Mouse (Mus musculus) thymus, adult 18-20 months (tissue): Measurements from ENCODE around the gene Arl4a.

Experiments used
- DNase-seq, 2 experiments: peaks; one replicate each; pipeline ENCODE4 v3.0.0; 2022; ENCODE audit warnings: mixed read lengths in 2 of 2

Arl4a gene

DNA sequence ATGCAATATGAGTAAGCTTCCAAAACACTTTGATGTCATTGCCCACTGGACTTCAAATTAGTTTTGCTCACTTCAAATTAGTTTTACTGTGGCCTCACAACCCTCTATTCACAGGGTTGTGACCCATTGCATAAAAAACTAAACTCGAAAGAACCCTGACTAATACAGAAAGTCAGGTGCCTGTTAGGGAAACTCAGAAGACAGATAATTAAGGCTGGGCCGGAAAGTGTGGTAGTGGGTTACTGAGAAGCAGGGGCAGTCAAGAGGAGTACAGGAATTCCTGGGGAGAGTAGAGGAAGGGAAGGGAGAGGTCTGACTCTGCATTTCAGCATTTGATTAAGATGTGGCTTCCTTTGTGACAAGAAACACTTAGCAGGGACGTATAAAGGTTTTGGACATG is 29.4 kb downstream of the Arl4a start:
- no peak for DNase-seq

DNA sequence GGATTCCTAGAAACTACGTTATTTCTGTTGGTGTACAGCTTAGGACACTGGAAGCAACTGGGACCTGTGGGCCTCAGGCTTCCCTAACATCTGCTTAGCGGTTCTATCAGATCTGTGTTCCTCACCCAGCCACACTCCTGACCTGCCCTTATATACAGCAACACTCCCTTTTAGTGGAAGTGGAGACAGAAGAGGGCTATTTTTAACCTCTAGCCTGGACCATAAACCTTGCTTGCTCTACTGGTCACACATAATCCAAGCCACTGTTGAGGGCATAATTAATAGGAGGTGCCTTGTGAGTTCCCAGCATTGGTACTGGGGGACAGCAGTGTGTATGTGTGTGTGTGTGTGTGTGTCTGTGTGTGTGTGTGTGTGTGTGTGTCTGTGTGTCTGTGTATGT is 33.1 kb downstream of the Arl4a start:
- DNase-seq = no peak

DNA sequence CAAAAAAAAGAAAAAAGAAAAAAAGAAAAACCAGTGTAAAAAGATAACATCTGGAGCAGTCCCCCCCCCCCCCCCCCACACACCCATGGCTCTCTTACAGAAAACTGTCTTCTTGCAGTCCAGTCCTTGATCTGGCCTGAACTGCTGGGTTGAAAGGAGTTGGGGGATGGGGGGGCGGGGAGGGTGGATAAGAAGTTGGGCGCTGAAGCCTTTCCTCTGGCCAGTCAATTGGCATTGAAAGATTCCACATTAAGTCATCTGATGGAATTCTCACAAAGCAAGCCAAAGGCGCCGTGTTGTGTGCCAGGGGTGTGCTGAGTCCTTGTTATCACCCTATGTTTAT is 39.0 kb downstream of the Arl4a start:
- no peak for DNase-seq

DNA sequence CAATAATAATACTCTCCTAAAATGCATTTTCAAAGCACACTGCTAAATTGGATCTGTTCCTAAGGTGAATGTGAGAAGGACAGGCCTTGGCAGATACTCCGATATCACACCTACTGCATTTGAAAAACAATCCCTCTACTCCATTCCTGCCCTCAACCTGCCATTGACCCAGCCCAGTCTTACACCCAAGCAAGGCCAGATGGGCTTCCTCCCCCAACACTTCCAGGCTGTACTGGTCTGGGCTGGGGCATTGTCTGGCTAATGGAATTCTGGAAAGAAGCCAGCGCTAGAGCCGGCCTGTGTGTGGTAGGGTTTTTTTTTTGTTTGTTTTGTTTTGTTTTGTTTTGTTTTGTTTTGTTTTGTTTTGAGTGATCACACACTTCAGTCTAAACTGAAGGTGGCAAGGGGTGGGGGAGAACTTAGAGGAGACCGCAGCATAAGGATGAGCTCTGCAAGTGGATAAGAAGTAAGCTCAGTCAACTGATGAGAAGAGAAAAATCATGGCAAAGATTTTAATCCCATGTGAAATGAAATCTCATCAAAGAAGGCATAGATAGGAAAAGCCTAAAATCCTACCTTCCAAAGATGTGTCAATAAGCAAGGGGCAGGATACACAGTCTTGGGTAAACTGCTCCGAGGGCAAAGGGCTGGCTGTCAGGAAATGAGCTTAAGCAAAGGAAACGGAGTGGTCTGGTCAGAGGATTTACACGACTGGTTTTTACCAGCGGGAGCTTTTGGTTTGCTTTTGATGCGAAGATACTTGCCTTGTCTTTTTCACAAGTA is 39.6 kb downstream of the Arl4a start:
- DNase-seq = no peak

DNA sequence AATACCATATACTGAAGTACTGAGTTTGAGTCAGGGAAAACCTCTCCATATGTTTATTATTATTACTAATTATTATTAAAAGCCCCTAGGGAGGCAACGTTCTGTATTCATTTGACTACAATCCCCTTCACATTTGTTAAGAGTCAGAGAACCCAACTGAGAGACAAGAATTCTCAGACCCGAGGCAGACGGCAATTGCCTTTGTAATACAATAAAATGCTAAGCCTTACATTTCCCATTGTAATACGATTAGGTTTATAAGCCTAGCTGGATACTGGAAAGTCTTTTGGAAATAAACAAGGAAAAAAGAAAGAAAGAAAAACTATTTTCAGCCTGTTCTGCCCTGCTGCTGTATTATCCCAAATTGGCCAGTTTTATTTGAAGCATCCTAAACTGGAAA is 40.2 kb downstream of the Arl4a start:
- no peak for DNase-seq

DNA sequence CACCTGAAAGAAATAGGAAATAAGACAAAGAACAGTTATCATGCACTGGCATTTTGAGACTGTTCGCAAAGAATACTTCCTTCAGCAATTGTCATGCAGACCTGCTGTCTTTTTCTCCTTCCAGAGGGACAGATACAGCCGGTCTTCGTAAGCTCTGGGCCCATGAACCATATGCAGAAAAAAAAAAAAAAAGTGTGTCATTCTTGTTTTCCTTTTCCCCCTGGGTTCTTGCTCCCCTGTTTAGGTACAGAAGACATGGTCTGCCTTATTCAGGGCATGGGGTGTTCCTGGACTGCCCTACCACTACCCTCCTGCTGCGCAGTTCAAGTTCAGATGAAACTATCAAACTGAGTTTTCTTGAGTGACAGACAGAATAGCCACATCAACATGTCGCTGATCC is 41.8 kb downstream of the Arl4a start:
- DNase-seq = no peak

DNA sequence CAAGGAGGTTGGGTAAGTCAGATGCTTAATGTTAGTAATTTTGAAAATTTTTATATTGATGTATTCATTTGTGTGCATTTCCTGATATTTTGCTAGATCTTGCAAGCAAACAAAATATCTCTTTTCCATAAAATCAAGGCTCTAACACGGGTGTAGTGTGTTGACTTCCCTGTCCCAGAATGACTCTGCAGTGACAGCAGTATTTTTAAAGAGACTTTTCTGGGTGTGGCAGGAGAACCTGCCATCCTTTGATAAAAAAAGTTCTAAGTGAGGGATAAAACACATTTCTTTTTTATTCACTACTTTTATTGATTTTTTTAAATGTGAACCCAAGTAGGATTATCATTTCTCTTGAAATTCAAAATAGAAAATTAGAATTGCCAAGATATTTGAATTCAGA is 42.2 kb downstream of the Arl4a start:
- no peak for DNase-seq

DNA sequence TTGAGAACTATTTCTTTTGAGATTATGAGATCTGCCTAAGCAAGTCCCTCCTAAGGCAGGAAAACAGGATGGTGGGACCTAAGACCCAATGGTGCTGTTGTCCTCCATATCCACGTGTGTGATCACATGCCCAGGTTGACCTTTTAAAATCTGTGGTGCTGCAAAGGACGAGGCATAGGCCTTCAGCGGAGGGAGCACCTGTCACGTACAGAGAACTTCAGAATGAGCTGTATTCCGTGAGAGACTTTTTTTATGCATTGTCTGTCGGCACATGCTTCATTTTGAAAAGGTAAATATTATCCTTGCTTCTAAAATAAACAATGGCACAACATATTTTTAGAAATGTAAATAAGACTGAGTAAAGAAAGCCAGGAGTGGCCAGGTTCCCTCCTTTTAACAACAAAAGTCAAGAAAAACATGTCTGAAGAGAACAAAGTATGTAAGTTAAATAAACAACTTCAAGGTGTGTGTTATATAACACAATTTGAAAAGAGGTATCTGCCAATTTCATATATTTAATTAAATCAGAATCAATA is 45.0 kb downstream of the Arl4a start:
- no peak for DNase-seq

DNA sequence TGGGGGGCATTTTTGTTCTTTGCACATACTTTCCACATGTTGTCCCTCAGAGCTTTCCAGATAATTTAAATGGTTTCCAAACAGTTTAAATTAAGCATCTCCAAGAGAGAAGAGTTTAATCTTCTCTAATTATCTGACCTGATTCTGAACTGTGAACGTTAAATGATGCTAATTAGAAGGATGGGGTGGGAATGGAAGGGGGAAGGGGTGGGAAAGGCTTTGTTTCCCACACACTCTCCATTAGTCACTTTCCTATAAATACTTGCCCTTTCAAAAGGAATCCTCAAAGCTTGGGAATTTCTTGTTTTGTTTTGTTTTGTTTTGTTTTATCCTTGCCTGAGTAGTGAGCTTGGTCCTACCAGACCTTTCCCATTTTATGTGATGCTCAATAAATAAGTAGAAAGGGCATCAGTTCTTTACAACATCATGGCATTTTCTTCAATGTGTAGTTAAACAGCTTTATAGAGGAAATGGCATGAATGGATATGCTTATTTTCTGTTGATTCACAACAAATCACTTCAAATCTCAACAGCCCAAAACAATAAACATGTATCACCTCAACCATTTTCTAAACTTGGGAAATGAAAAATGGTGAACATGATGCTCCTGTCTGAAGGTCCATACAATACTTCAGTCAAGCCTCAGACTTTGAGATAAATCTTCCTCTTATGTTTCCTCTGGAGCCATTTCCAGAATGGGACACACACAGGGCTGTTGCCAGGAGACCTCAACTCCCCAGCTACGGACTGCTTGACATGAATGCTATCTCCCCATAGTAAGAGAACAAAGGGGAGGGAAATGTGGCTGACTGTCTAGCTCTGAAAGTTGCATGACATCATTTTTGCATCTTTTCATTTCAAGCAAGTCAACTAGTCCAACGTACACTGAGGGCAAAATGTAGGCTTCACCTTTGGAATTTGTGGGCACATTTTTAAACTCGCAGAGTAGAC is 46.7 kb downstream of the Arl4a start:
- no peak for DNase-seq

DNA sequence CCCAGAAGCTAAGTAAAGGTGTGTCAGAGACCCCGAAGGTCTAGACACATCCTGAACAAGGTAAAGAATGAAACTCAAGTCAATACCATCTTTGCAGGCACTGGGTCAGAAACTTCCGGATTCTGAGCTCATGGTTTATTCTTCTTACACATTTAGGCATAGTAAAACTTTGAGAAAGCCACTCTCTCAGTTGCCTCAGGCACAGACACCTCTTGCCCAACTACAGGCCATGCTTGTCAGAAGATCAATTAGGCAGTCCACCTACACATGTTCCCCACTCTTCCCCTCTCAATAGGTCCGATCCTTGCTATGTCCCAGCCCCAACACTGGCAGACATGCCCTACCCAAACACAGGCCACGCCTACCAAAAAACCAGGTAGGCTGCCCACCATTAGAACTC is 48.7 kb downstream of the Arl4a start:
- no peak for DNase-seq

DNA sequence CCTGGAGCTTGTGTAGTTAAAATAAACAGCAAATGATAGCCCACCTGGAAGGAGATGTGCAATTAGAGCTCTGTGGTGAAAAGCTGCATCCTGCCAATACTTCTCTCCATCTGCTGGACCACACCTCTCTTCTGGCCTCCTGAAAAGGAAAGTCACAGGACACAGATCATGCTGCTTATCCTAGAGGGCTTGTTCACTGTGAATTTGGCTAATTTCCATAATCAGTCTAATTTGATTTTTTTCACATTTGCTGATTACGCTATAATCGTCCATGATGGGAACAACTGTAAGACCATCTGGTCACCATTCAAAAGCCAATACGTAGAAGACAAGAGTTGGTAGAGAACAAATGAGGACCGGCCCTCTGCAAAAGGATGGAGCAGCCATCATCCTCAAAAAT is 50.6 kb downstream of the Arl4a start:
- no peak for DNase-seq

DNA sequence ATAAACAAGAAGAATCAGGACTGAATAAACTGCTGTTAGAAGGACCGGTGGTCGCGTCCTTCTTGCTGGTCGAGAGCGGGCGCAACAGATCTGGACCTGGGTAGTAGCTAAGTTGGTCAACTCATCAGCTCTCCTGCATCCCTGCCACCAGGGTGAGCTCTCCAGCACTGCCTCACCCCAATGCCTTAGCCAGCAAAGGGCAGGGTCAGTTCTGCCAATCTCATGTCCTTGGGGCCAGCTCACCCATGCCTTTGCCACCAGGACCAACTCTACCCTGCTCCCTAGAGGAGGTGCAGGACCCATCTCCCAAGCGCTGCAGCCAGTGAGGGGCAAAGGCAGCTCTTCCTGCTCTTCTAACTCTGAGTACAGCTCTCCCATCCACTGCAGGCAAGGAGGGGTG is 52.2 kb downstream of the Arl4a start:
- no peak for DNase-seq

DNA sequence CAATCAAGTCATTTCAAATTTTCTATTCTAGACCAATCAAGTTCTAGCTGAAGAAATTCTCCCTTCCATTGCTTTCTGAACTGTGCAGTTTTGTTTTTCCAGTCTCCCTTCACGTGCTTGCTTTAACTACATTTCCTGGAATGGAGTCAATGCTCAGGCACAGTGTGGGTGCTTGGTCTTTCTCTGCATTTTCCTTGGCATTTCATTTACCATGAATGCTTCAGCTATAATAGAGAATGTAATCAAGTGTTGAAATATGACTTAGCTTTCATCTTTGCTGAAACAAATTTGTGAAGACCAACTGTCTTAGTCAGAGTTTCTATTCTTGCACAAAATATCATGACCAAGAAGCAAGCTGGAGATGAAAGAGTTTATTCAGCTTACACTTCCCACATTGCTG is 58.0 kb downstream of the Arl4a start:
- DNase-seq = no peak

DNA sequence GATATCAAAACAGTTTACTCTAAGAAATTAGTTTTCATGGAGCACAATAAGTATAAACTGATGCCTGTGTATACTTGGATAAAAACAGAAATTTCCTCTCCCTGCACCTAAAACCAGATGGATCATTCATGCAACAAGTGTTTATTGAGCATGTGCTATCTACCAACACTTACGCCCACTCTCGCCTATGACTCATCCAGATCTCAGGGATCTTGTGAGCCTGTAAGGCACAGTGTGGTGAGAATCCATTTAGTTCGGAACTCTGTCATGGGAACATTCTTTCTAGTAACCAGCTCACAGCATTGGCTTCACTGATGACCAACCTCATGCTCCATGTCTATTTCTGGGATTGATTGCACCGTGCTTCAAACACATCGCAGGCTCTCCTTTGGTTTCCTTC is 58.8 kb downstream of the Arl4a start:
- DNase-seq = no peak

DNA sequence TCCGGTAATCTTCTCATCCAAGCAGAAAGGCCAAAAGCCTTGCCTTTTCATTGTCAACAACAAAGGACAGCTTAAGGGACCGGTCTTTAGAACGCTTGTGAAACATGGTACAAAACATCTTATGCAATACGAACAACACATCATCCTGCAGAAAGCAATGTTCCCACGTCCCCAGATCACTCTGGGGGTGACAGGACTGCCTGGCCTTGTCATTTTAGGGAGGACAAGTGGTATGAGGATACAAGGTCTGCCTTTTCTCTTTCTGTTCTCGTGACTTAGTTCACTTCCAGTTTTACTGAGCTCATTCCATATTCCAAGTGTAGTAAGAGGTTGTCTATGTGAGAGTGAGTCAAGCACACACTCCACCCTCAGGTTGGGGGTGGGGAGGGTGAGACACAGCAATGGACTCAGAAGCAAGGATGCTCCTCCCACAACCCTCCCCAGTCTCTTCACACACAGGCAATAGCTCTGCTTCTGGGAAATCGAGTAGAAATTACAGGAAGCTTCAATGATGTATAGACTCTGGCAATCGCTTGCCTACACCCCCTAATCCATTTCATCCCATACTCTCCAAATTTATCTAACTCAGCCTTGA is 59.7 kb downstream of the Arl4a start:
- DNase-seq = no peak

DNA sequence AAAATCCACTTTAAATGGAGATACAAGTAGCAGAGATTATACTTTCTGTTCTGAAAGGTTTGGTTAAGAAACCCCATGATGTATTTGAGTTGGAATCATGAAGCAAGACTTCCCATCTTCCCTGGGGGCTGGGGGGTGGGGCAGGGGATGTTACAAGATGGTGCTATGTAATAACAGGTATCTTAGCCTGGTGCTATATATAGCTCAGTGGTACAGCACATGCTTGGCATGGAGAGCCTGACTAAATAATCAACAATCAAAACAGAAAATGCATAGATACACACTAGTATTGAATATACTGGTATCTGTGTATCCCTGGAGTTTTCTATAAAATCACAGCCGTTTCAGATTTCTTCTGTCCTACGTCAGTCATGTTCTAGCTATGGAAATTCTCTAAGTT is 61.4 kb downstream of the Arl4a start:
- no peak for DNase-seq

DNA sequence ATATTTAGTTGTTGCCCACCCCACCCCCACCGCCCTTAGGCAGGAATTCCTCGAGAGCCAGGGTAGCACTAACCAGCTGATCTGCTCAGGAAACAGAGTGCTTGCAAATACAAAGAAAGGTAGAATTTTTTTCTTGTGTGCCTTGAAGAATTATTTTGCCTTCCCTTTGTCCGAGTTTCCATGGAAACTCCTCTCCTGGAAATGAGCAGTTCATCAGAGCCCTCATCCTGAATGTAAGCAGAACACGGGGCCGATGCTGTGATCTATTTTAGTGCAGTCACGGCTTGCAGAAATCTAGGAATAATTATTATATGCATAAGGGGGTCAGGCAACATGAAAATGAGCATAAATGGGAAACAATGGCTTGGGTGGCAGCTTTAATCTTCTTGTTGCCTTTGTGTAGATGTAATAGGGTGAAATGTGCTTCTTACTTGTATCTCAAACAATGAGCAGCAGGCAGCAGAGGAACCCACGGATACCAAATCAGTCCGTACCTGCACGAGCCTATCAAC is 61.9 kb downstream of the Arl4a start:
- no peak for DNase-seq

DNA sequence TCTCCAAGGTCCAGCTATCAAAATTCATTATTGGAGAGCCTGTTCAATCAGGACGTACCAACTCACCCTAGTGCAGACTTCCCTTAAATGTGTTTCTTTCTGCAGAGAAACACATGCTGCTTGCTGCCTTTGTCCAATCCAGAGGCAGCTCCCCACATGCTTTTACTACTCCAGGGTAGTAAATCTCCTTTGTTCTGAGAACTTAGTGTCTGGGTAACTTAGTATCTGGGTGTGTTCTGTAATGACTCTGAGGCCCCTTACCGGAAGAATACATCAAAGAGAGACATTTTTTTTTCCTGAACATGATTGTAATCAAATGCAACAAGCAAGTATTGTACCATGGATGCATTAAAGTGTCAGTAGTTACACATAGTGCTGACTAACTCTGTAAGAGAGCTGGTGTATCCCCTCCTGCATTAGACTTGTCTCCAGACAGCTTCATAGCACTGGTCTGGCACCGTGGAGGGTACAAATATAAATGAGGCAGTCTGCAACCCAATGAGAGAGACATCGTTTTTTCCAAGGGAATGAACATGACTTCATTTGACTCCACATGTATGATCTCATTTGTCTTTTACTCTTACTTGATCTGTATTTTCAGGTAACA is 62.7 kb downstream of the Arl4a start:
- no peak for DNase-seq

DNA sequence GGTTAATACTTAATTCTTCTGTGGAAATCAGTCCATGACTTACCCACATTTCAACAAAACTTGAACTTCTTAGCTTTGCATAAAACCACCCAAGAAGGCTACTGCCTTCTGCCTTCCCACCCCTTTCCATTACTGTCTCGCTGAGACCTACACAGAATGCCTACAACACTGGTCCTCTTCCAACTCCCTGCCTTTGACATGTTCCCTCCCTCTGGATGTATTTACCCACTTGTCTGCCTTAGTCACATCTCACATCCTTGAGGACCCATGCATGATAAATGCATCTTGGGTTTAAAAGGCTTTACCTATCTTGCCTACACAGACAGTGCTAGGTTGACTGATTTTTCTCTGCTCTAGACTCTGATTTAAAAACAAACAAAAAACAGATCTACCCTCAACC is 63.6 kb downstream of the Arl4a start:
- DNase-seq = no peak

DNA sequence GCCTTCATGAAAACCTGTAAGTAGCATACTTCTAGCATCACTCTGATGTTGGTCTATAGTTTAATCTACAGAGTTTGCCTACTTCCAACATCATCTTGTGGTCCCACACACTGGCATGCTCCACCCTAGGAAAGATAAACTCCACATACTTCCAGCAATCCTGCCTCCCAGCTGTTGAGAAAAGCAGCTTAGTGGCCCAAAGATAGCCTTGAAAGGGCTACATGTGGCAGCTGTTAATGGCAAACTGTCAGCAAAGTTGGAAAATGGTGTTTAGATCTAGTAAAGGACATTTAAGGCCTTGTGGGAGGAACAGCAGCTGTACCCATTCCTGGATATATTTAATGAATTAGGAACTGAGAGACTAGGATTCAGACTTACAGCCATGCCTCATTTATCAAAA is 68.3 kb downstream of the Arl4a start:
- DNase-seq = no peak

DNA sequence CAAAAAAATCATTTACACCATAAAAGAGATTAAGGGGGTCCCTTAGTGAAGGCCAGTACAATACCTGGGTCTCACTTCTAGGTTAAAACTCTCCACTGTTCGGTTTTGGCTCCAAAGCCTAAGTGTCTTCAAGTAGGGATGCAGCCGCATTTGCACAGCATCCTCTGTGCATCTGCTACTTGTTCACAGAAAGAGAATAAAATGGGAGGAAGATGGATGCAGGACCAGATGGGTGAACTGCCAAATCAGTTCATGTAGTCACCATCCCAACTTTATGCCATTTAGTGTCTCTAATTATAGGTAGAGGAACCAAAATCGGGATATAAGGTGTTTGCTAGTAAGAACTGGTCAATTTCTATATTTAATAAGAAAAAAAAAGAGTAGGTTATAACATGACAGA is 69.7 kb downstream of the Arl4a start:
- DNase-seq = no peak

DNA sequence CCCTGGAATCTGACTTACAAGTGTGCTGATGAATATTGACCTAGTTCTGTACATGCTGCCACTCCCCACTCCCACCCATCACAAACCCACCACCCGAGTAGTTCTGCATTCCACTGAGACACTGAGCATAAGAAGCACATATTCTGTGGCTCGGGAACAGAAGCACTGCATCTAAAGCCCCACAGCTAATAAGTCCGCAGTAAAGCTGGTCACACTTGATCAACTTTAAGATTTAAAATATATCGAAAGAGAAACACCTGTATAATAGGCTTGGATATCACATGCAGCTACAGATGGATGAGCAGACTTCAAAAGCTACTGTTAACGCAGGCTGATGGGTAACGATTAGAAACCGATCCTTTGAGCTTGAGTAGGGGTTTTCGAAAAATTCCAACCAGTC is 78.7 kb downstream of the Arl4a start:
- no peak for DNase-seq
